Mouse (Mus musculus): ENCODE measurements at regions not wholly inside any gene's neighbourhood (a gene's known extent, or its start where the extent isn't known, plus 50 kb on each side); places are given as distances from the start of the nearest gene placed in this dataset.

DNA sequence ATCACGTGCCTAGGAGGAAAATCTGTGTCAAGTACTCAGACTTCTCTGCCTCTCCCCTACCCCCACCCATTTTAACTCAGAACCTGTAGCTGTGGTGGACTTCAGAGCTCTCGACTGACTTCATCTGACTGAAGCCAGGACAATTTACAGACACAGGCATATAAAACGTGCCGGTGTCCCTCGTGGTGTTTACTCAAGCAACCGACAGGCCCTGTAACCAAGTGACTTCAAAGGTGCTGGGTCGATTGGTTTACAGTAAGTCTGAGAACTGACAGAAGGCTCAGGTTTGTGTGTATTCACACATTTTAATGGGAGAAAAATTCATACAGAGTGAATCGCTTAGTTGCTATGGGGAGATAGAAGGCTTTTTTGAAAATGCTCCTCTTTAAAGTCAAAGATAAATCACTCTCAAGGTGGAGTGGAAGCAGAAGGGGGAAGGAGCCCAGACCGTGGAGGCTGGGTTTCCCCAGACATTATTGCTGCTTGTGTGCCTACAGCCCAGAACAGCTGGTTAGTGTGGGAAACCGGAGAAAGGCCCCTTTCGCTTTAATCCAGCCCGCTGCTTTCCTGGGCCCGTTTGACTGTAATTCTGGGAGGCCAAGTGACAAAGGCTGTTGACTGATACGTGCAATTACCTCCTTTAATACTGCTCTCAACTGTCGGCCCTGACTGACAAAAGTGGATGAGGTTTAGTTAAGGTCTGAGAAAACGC lies 218.6 kb downstream of the Sox2 start:
- no peak for DNase-seq (ENCODE audit: extremely low spot score)

DNA sequence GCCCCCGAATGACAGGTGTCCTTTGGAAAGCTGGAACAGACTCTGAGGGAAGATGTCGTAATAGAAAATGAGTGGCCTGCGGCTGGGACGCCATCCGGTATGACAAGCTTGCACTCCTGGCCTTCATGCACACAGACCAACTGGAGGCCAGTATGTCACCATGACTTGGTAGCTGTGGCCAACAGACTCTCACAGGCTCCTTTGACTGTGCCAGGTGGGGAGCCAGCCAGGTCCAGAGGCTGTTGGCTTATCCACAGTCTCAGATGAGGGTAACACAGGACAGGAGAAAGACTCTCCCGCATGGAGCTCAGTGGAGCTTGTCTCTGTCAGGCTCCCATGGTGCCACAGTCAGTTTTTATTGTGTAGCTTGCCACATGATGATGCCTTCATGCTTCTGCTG lies 219.7 kb downstream of the Sox2 start:
- DNase-seq (ENCODE audit: extremely low spot score) = no peak

DNA sequence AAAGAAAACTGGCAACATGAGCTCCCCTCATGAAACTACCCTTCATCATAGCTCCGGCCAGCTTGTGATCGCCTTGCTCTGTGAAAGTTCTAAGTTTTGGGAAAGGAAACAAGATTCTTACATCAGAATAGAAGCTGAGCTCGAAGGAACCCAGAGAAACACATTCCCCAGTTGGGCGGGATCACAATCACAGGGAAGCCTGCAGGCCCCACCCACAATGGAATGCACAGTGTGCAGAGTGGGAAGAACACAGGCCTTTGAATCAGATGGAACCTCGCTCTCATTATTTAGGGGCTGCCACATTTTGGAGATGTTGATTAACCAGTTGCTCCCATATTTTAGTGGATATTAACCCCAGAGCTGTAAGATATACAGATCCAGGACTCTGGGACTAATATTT lies 234.9 kb downstream of the Sox2 start:
- DNase-seq (ENCODE audit: extremely low spot score) = no peak

DNA sequence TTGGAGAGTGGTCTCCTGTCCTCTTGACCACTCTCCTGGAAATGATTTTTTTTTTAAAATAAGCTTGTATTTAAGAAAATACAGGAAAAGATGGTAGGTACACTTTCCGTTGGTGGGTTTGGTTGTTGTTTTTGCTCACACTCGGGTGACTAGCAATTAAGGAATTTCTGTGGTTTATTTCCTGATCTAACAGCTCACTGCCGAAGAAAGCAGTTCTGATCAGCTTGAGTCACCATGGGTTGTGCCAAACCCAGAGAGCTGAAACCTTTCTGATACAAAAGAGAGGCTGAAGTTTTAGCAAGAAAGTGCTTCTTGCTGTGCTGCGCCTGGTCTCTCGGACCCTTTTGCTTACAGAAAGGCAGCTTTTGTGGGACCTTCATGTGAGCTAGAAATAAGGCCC lies 243.2 kb downstream of the Sox2 start:
- DNase-seq (ENCODE audit: extremely low spot score) = no peak

DNA sequence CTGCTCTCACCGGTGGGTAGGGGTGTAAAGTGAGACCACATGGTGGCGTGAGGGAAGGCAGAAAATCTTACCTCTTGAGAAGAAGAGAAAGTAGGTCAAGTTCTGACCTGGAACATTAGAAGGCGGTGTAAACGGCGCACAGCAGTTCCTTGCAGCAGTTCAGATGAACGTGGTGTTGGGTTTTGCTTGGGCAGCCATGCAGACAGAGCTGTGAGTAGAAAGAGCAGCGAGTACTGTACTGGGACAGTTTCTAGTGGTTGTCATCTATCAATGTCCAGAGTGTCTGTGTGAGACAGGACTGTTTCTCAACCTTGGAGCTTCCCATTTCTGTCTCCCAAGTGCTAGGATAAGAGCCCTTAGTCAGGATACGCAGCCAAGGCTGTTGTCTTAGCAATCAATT lies 252.9 kb downstream of the Sox2 start:
- no peak for DNase-seq (ENCODE audit: extremely low spot score)

DNA sequence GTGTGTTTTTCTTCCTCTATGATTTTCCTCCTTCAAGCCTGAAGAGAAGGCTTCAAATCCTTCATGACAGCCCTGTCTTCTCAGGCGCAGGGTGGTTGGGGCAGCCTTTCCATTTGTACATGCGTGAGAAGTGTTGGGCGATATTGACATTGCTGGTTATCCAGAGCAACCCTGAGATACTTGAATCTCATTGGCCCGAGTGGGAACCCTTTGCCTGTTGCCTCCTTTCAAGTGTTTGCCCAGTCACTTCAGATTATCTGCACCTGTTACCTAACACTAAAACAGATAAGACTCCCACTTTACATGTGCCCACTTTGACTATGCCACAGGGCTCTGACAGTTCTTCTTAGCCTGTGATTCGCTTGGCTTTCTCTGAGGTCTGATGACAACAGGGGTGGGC lies 258.3 kb downstream of the Sox2 start:
- no peak for DNase-seq (ENCODE audit: extremely low spot score)

DNA sequence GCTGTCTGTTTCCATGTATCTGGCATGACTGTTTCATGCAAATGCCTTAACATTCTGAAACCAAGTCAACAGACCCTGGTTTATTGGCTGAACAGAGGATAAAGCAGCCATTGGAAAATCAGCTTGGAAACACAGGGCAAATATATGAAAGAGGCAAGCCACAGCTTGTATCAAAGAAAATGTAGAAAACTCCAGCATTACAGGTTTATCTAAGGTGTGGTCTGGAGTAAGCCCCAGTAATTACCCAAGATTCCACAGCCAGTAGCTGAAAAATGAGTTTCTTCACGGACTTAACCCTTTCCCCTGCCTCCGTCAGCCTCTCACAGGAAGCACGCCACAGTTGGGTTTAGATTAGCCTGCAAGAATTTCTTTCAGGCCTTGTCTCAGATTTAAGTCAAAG lies 259.1 kb downstream of the Sox2 start:
- no peak for DNase-seq (ENCODE audit: extremely low spot score)

DNA sequence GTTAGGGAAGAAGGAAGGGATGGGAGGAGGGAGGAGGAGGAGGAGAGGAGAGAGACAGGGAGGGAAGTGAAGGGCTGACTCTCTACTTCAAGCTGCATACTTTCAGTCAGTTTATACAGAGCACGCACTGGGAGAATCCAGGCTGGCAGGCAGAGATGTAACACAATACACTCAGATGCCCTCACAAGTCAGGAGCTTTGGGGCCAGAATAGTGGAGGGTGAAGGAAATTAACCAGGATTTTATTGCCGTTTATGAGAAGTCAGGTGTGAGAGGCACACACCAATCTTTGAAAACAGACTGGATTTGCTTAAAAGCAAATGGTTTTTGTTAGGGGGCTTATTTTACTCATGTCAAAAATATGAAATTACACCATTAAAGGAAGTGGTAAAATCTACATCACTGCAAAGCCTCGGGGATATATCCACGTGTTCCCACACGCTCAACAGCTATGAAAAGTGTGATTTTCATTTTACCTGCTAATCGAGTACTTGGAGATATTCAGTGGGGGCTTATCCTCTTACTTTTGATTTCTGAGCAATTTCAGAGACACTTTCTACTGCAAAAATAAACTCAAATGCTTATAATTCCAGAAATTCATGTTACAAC lies 268.2 kb downstream of the Sox2 start:
- peak; percentile 2 for DNase-seq (ENCODE audit: extremely low spot score)

DNA sequence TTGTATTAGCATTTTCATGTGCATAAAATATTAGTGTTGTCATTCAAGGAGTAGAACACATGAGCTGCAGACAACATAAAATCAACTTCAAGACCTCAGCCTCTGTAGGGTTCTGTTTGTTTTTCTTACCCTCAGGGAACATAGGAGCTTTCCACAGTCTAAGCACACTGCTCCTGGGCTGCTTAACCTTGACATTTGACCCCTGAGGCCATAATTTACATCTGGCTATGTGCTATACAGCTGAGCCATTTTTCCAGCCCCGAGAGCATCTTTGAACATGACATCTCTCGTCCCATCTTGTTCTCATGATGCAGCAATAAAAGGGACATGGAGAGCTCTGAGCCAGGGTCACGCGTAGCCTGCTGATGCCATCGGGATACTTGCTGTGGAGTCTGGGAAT lies 270.3 kb downstream of the Sox2 start:
- no peak for DNase-seq (ENCODE audit: extremely low spot score)

DNA sequence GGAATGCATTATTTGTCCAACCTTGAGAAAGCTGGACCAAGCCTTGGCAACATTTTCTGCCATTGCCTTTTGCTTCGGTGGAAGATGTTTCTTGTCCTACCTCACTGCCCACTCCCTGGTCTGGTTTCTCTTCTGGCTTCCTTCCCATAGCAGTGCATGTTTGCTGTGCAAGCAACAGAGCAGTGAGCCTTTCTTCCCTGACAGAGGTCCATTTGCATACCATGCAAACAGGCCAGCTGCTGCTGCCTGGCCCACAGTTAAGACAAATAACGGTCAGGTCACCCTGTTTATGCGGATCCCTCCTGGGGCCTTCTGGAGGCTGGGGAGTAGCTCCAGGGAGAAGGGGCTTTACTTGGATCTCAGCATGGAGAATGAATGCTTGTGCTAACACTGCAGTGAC lies 299.7 kb downstream of the Sox2 start:
- DNase-seq (ENCODE audit: extremely low spot score) = no peak

DNA sequence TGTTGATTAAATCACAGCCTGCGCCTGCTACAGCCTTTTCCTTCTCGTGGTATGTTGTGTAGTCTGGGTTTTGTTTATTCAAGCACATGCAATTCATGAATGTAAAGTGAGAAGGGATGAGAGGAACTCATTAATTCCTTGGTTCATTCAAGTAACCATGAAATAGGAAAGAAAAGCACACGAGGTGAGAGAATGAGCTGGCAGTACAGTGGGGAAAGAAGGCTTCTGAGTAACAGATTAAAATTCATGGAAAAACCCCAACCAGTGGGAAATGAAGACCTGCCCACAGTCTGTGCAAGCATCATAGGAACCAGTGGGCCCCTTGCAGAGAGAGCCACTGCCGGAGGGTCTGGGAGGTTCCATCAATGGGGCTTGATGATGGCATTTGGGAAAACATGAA lies 306.0 kb downstream of the Sox2 start:
- DNase-seq (ENCODE audit: extremely low spot score) = no peak

DNA sequence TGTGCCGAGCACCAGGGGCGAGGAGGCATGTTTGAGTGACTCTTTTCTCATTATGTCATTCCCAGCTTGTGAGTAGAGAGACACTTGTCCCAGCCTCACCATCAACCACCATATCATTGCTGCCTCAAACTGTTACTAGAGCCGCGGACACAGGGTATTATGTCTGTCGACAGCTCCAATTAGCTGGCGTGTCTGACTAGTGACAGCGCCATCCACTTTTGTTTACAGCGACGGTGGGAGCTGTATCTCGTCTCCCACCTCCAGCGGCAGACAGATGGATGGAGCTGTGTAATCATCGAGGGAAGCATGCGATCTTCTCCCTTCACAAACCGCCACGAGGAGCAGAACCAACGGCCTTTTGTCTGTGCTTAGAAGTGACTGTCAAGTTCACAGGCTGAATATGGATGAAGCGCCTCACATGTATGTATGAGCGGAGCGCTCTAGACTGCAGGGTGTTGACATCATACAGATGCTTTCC lies 308.9 kb downstream of the Sox2 start:
- DNase-seq (ENCODE audit: extremely low spot score) = no peak

DNA sequence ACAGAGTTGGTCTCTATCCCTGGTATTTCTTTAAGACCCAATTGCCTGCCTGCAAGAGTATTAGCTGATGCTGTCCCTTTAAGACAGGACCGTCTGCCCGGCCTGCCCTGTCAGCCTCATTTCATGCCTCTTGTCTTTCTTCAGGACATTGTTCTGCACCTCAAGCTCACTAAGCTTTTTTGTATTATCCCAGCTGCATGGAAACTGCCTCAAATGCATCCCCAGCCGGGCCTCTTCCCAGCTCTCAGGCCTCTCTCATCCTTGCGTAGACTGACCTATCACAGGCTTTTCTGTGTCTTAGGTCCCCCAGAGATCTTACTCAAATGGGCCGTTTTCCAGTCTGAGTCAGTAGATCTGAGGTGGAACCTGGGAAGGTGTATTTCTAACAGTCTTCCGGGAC lies 316.2 kb downstream of the Sox2 start:
- peak; percentile 15 for DNase-seq (ENCODE audit: extremely low spot score)

DNA sequence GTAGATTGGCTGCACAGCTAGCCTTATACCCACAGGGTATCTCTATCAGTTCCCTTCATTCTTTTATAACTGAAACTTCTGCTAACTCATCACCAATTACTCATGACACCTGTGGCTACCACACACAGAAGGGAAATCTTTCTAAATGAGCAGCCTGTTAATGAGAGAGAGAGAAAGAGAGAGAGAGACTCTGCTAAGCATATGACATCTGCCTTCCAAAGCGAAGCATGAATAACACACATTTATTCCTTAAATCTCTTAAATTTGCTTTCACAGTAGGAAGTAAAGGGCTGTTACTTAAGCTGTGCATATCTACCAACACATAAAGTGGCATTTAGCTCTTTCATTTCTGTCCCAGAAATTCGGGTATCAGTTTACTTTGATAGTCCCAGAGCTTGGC lies 317.7 kb downstream of the Sox2 start:
- DNase-seq (ENCODE audit: extremely low spot score) = no peak

DNA sequence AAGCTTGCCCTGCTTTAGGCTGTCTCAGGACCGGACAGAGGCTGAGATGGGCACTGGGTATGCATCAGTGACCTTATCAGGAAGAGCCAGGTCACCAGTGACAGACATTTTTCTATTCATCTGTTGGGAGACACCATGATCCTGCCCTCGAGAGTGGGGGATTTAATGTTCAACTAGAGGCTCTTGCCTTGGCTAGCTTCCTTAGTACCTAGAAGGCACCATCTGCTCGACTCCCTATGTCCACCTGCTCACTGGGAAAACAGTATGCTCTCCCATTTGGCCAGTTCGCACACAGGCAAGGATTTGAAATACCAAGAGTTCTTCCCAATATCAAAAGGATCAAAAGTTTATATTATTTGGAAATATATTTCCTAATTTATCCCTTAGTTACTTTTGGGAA lies 321.3 kb downstream of the Sox2 start:
- DNase-seq (ENCODE audit: extremely low spot score) = no peak

DNA sequence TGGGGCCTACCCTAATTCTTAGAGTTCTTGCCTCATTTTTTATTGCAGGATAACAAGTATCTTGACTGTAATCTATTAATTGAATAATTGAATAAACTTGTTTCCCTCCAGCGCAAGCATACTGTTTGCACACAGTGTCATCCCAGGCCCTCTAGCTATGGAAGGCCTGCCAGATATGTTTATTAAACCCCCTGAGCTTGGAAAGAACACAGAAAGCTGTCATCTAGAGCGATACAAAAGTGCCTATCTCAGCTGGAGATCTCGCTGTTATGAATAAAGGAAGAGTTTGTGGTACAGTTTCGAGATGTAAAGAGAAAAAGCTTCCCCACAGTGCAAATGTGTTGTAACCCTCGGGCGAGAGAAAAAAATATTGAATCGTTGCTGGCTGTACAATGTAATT lies 324.2 kb downstream of the Sox2 start:
- DNase-seq (ENCODE audit: extremely low spot score) = no peak

Data from embryo, embryonic 9.5 days (tissue).